Comparison of ENCODE assay signal across 8 mouse cellular contexts in genomic region chr15:99251626-99252380, GRCm38 (mm10). TPM values are rescaled to one million over a fixed set of nuclear protein-coding genes. Genes with fewer than 3 reads are reported as not detected.
DNase-seq lines count a peak whose midpoint lies in the region; ATAC-seq and TF ChIP-seq lines count a peak whose summit lies in the region.

Mcrs1 (minus strand) TSS chr15:99251961.

- H3K9me3 ChIP-seq in G1E (replicated peaks): no peaks in the 10 kb centered on the region
- no peaks in the 10 kb centered on the region for H3K9me3 ChIP-seq in forebrain, embryonic 16.5 days (ENCODE audit: control insufficient read depth, low read length)
- no peaks in the 10 kb centered on the region for H3K9me3 ChIP-seq in lung, embryonic 14.5 days (ENCODE audit: low read depth, low read length)

- intact Hi-C loops in heart, postnatal 36 days (cut with DNase I): no loop called here

- H3K9ac ChIP-seq in forebrain, embryonic 16.5 days (replicated peaks; ENCODE audit: low read depth, low read length): peak within 1 kb of the TSS; percentile 70
- H3K9ac ChIP-seq in lung, embryonic 14.5 days: peak within 1 kb of the TSS; percentile 59

- peak; percentile 94 for ATAC-seq in G1E (ENCODE audit: extremely low read depth, insufficient number of reproducible peaks, low FRiP score, poor library complexity, severe bottlenecking)
- peak; percentile 95 for ATAC-seq in forebrain, embryonic 16.5 days
- peak; percentile 94 for ATAC-seq in lung, embryonic 14.5 days (ENCODE audit: insufficient read depth)

- WGBS in forebrain, embryonic 16.5 days: under 1% methylated on average over 52 of the region's 52 CpGs
- under 1% methylated on average over 52 of the region's 52 CpGs for WGBS in lung, embryonic 14.5 days
- 1% methylated on average over 52 of the region's 52 CpGs for WGBS in olfactory bulb, adult 2 months
- under 1% methylated on average over 52 of the region's 52 CpGs for WGBS in thymus, adult 2 months

- peaks cover 41% of the 10 kb centered on the region for H3K4me1 ChIP-seq in G1E (ENCODE audit: insufficient read depth, low read depth, low read length)
- H3K4me1 ChIP-seq in forebrain, embryonic 16.5 days (replicated peaks; ENCODE audit: control insufficient read depth, insufficient read depth, low read length): peaks cover 16% of the 10 kb centered on the region
- H3K4me1 ChIP-seq in lung, embryonic 14.5 days (ENCODE audit: insufficient read depth): peaks cover 5% of the 10 kb centered on the region; the same call in 1 of the 2 replicates
- peaks cover 37% of the 10 kb centered on the region for H3K4me1 ChIP-seq in olfactory bulb, adult 2 months (ENCODE audit: control insufficient read depth, insufficient read depth, low read length)
- H3K4me1 ChIP-seq in thymus, adult 2 months (replicated peaks; ENCODE audit: control insufficient read depth, insufficient read depth, low read length): peaks cover 14% of the 10 kb centered on the region

- peak within 1 kb of the TSS; percentile 75 for H3K4me3 ChIP-seq in G1E (ENCODE audit: low read depth, low read length)
- peak within 1 kb of the TSS; percentile 72 for H3K4me3 ChIP-seq in forebrain, embryonic 16.5 days (replicated peaks; ENCODE audit: low read length)
- H3K4me3 ChIP-seq in layer of hippocampus, adult 2 months: peak within 1 kb of the TSS; percentile 64
- peak within 1 kb of the TSS; percentile 65 for H3K4me3 ChIP-seq in lung, embryonic 14.5 days (ENCODE audit: low read depth, low read length)
- peak within 1 kb of the TSS; percentile 73 for H3K4me3 ChIP-seq in olfactory bulb, adult 2 months (ENCODE audit: insufficient read depth, low read depth, low read length)
- peak within 1 kb of the TSS; percentile 64 for H3K4me3 ChIP-seq in thymus, adult 2 months (ENCODE audit: control insufficient read depth, insufficient read depth, low read length)

- no peak for TF ChIP-seq CTCF in G1E (IDR thresholded peaks at IDR 0.05; ENCODE audit: low read depth, low read length)
- 0 out of 2 replicates have a peak, but pooled peaks have one; percentile 15 for TF ChIP-seq CTCF in layer of hippocampus, adult 2 months (conservative IDR thresholded peaks at IDR 0.05)
- TF ChIP-seq CTCF in lung, embryonic 14.5 days (IDR thresholded peaks at IDR 0.05; ENCODE audit: low read depth): no peak
- TF ChIP-seq CTCF in olfactory bulb, adult 2 months (IDR thresholded peaks at IDR 0.05; ENCODE audit: insufficient read depth, low read depth, low read length): no peak
- 0 out of 2 replicates have a peak, but pooled peaks have one; percentile 49 for TF ChIP-seq CTCF in thymus, adult 2 months (IDR thresholded peaks at IDR 0.05; ENCODE audit: borderline replicate concordance, control insufficient read depth, extremely low read depth, insufficient read depth, low read length, poor library complexity)

- DNase-seq in G1E (ENCODE audit: low spot score): peak; percentile 91
- peak; percentile 97 to 98 for DNase-seq in cerebellum, adult 18-20 months
- DNase-seq in heart, postnatal 36 days: peak; percentile 96 to 98
- peak; percentile 96 to 98 for DNase-seq in layer of hippocampus, adult 2 months (ENCODE audit: low spot score in 2 of 2)
- DNase-seq in lung, embryonic 14.5 days: peak; percentile 100
- DNase-seq in thymus, adult 2 months: peak; percentile 95

- TF ChIP-seq POLR2A in olfactory bulb, adult 2 months (IDR thresholded peaks at IDR 0.05; ENCODE audit: insufficient read depth, low read depth, low read length): peak; percentile 69
- TF ChIP-seq POLR2A in thymus, adult 2 months (IDR thresholded peaks at IDR 0.05; ENCODE audit: control insufficient read depth, extremely low read depth, insufficient read depth, low read length, poor library complexity): peak; percentile 75; the same call in 1 of the 2 replicates

- peak within 1 kb of the TSS; percentile 93 for H3K27ac ChIP-seq in forebrain, embryonic 16.5 days (ENCODE audit: low read length)
- peak within 1 kb of the TSS; percentile 99 for H3K27ac ChIP-seq in layer of hippocampus, adult 2 months
- H3K27ac ChIP-seq in lung, embryonic 14.5 days (ENCODE audit: low read depth): peak within 1 kb of the TSS; percentile 97
- H3K27ac ChIP-seq in olfactory bulb, adult 2 months (ENCODE audit: insufficient read depth, low read depth, low read length): peak within 1 kb of the TSS; percentile 91
- H3K27ac ChIP-seq in thymus, adult 2 months (ENCODE audit: control insufficient read depth, insufficient read depth, low read length): peak within 1 kb of the TSS; percentile 83

- H3K4me2 ChIP-seq in forebrain, embryonic 16.5 days (ENCODE audit: low read length): peak within 1 kb of the TSS; percentile 78
- peak within 1 kb of the TSS; percentile 64 for H3K4me2 ChIP-seq in lung, embryonic 14.5 days

- H3K36me3 ChIP-seq in G1E (replicated peaks): peaks cover 42% of the 10 kb centered on the region
- H3K36me3 ChIP-seq in forebrain, embryonic 16.5 days (ENCODE audit: control insufficient read depth, insufficient read depth): peaks cover 6% of the 10 kb centered on the region; the same call in 1 of the 2 replicates
- peaks cover 28% of the 10 kb centered on the region for H3K36me3 ChIP-seq in lung, embryonic 14.5 days (ENCODE audit: insufficient read depth)
- H3K36me3 ChIP-seq in thymus, adult 2 months (ENCODE audit: control insufficient read depth, insufficient read depth, low read length): peaks cover 13% of the 10 kb centered on the region

- H3K27me3 ChIP-seq in G1E (ENCODE audit: insufficient read depth, low read length): no peaks in the 10 kb centered on the region
- no peaks in the 10 kb centered on the region for H3K27me3 ChIP-seq in forebrain, embryonic 16.5 days (replicated peaks; ENCODE audit: control insufficient read depth, insufficient read depth, low read length)
- H3K27me3 ChIP-seq in lung, embryonic 14.5 days (ENCODE audit: insufficient read depth, low read length): no peaks in the 10 kb centered on the region
- no peaks in the 10 kb centered on the region for H3K27me3 ChIP-seq in thymus, adult 2 months (ENCODE audit: control insufficient read depth, insufficient read depth, low read length)

RNA-seq across cellular contexts. Expression of gene Mcrs1, which starts in this region (rescaled TPM):
- total RNA-seq in G1E (2014; fragmentation: Nextera tagmentation): 29.8 and 39.4 TPM in 2 replicates
- total RNA-seq in G1E (2017): 45.7 and 60.1 TPM in 2 replicates
- 75.9 and 83.4 TPM in 2 replicates for polyA plus RNA-seq in G1E (2012)
- 207 and 220 TPM in 2 replicates for polyA plus RNA-seq in forebrain, embryonic 16.5 days (2015; fragmentation: Nextera tagmentation; extraction: Ambion mirVana)
- 10 to 100 TPM; 46.6 to 49.5 TPM for total RNA-seq in heart, postnatal 36 days (2021)
- 10 to 100 TPM; 73.7 to 77.4 TPM for total RNA-seq in layer of hippocampus, adult 2 months (2021)
- 142 and 155 TPM in 2 replicates for polyA plus RNA-seq in lung, embryonic 14.5 days (2014; fragmentation: Nextera tagmentation; extraction: Ambion mirVana)
- polyA plus RNA-seq in olfactory bulb, adult 2 months (2012; ENCODE audit: insufficient read depth, insufficient read length, low replicate concordance, missing spikeins): not detected in 2 replicates
- 131 and 133 TPM in 2 replicates for polyA plus RNA-seq in thymus, adult 2 months (2012; rRNA removed)

Comparison
In these comparisons a context has a peak if more than half of its experiments do, and no peak if none do; other contexts are left out.
1. Peak in every context shown above with its lines: DNase-seq, ATAC-seq, H3K4me3 ChIP-seq and H3K27ac ChIP-seq.
2. CTCF ChIP-seq: peak in layer of hippocampus, adult 2 months (single experiment) and thymus, adult 2 months (single experiment); none in G1E (single experiment), lung, embryonic 14.5 days (single experiment) and olfactory bulb, adult 2 months (single experiment).